Mouse (Mus musculus) embryonic facial prominence, embryonic 10.5 days (tissue): ENCODE data around the gene Nol8. TPM values are rescaled to one million over a fixed set of nuclear protein-coding genes. Genes with fewer than 3 reads are reported as not detected.

ENCODE experiments used
- DNase-seq: peaks from one replicate; pipeline ENCODE4 v3.0.0-alpha.2; 2017; ENCODE audit warnings: low spot score
- H3K27ac ChIP-seq: fragments of 300-500 bp; sonication (generic); replicated peaks from 2 replicates; pipeline ENCODE4 v1.5.1; 2016; ENCODE audit warnings: mild to moderate bottlenecking
- H3K27me3 ChIP-seq: fragments of 300-500 bp; sonication (generic); replicated peaks from 2 replicates; pipeline ENCODE4 v1.6.1; 2016; ENCODE audit warnings: low read depth, mild to moderate bottlenecking; ENCODE audit not compliant: poor library complexity, severe bottlenecking
- H3K36me3 ChIP-seq: fragments of 300-500 bp; sonication (generic); replicated peaks from 2 replicates; pipeline ENCODE4 v1.6.1; 2016; ENCODE audit warnings: mild to moderate bottlenecking, moderate library complexity
- H3K4me1 ChIP-seq: fragments of 300-500 bp; sonication (generic); 2 replicates; pipeline ENCODE4 v1.6.1; 2016
- H3K4me3 ChIP-seq: fragments of 300-500 bp; sonication (generic); 2 replicates; pipeline ENCODE4 v1.5.1; 2016; ENCODE audit warnings: mild to moderate bottlenecking, moderate library complexity
- H3K9me3 ChIP-seq: fragments of 300-500 bp; sonication (generic); 2 replicates; pipeline ENCODE4 v1.6.1; 2016; ENCODE audit warnings: mild to moderate bottlenecking
- WGBS: fragments of 180-500 bp; shearing (Covaris S2); methylation state at CpG from one replicate; pipeline ENCODE4 v1.1.7; 2016; 5-methylcytosine and 5-hydroxymethylcytosine counted together
- polyA plus RNA-seq: library from polyadenylated mRNA; unstranded; fragments of >200 nt; fragmentation: Nextera tagmentation; extraction: Ambion mirVana; gene quantifications from 2 replicates; pipeline ENCODE4 v1.2.1, GENCODE M21; 2016

Nol8 gene
- 21.7 and 24.2 TPM in 2 replicates for polyA plus RNA-seq

GRCm38 (mm10) chr13:49652481-49653179 is at the start of gene Nol8, which contains the start of gene Cenpp:
Gene Nol8 (plus strand): TSS chr13:49653078.
Gene Cenpp (minus strand): TSS chr13:49652785.
- Histone ChIP-seq H3K27me3 (no peaks in the 10 kb centered on the region), H3K4me3 (peak within 1 kb of the TSS; percentile 74), H3K4me1 (peaks cover 18% of the 10 kb centered on the region), H3K9me3 (no peaks in the 10 kb centered on the region), H3K36me3 (peaks cover 24% of the 10 kb centered on the region), H3K27ac (peak within 1 kb of the TSS; percentile 78)
- DNase-seq = peak; percentile 99
- WGBS = under 1% methylated on average over 68 of the region's 68 CpGs

DNA sequence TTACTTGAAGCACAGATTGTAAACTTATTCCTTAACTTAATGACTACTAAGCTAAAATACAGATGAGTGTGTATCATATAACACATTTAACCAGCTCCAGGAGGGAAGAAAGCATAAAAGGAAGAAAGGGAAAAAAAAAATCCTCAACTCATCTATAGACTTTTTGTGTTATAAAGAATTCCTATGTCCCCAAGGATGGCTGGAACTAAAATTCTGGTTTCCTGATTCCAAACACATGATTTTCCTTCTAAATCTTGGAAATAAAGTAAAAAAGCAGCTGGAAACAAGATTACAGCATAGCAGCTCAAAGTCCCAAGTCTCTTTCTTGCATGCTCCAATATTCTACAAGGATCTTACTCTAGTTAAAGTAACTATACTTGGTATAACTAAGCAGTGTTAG is 49.3 kb upstream of the Nol8 start:
- Histone ChIP-seq H3K36me3 (peaks cover 6% of the 10 kb centered on the region), H3K27ac (no peak overlapping the region), H3K27me3 (no peaks in the 10 kb centered on the region), H3K4me3 (no peak overlapping the region), H3K9me3 (no peaks in the 10 kb centered on the region), H3K4me1 (no peaks in the 10 kb centered on the region)
- no peak for DNase-seq

GRCm38 (mm10) chr13:49607714-49608113 is 45.2 kb upstream of the Nol8 start, which contains the start of gene Ogn:
Gene Ogn (plus strand): TSS chr13:49608046.
- Histone ChIP-seq H3K9me3 (no peaks in the 10 kb centered on the region), H3K27ac (no peak within 1 kb of the TSS), H3K4me1 (no peaks in the 10 kb centered on the region), H3K4me3 (no peak within 1 kb of the TSS), H3K36me3 (no peaks in the 10 kb centered on the region), H3K27me3 (no peaks in the 10 kb centered on the region)
- WGBS = 67% methylated on average over 4 of the region's 4 CpGs
- no peak for DNase-seq

GRCm38 (mm10) chr13:49608589-49609322 is 44.1 kb upstream of the Nol8 start:
- no peaks in the 10 kb centered on the region for H3K27me3 ChIP-seq
- H3K4me3 ChIP-seq = no peak overlapping the region
- H3K36me3 ChIP-seq = no peaks in the 10 kb centered on the region

GRCm38 (mm10) chr13:49617021-49617420 is 35.9 kb upstream of the Nol8 start:
- H3K9me3 ChIP-seq = no peaks in the 10 kb centered on the region
- no peaks in the 10 kb centered on the region for H3K36me3 ChIP-seq
- no peaks in the 10 kb centered on the region for H3K4me1 ChIP-seq
- no peak for DNase-seq
- H3K27me3 ChIP-seq = no peaks in the 10 kb centered on the region
- no peak overlapping the region for H3K27ac ChIP-seq
- 89% methylated on average over 3 of the region's 3 CpGs for WGBS
- H3K4me3 ChIP-seq = no peak overlapping the region

More at GRCm38 (mm10) chr13:49608589-49609322, 44.1 kb upstream of the Nol8 start:
- Histone ChIP-seq H3K27ac (no peak overlapping the region), H3K4me1 (no peaks in the 10 kb centered on the region), H3K9me3 (no peaks in the 10 kb centered on the region)
- 79% methylated on average over 4 of the region's 4 CpGs for WGBS
- DNase-seq = no peak

DNA sequence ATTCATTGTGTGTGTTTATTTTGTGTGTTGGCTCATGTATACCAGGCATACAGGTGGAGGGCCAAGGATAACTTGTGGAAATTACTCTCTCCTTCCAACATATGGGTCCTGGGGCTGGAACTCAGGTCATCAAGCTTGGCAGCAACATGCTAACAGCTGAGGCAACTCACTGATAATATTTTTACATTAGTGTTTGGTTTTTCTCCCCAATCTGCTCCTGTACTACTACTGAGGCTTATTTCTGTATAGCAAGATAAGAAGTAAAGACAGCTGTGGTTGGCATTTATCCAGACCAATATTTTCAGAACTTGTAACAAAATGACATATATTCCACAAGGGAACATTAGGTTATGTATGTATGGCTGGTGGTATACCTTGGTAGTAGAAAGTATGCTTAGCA is 34.5 kb upstream of the Nol8 start:
- Histone ChIP-seq H3K9me3 (no peaks in the 10 kb centered on the region), H3K36me3 (no peaks in the 10 kb centered on the region), H3K27me3 (no peaks in the 10 kb centered on the region), H3K4me1 (no peaks in the 10 kb centered on the region), H3K27ac (no peak overlapping the region), H3K4me3 (no peak overlapping the region)
- no peak for DNase-seq

- H3K27me3 ChIP-seq = no peaks in the 10 kb centered on the region
- no peaks in the 10 kb centered on the region for H3K4me1 ChIP-seq
- H3K4me3 ChIP-seq = no peak overlapping the region
- WGBS = 90% methylated on average over 1 of the region's 1 CpGs
- H3K36me3 ChIP-seq = no peaks in the 10 kb centered on the region
- H3K27ac ChIP-seq = no peak overlapping the region
- DNase-seq = no peak
- no peaks in the 10 kb centered on the region for H3K9me3 ChIP-seq
Measured at GRCm38 (mm10) chr13:49623216-49623615, 29.7 kb upstream of the Nol8 start.

- Histone ChIP-seq H3K27me3 (no peaks in the 10 kb centered on the region), H3K4me3 (no peak overlapping the region), H3K27ac (no peak overlapping the region), H3K36me3 (no peaks in the 10 kb centered on the region), H3K9me3 (no peaks in the 10 kb centered on the region), H3K4me1 (no peaks in the 10 kb centered on the region)
- no peak for DNase-seq
Measured at GRCm38 (mm10) chr13:49628167-49628566, 24.7 kb upstream of the Nol8 start.

GRCm38 (mm10) chr13:49629076-49629475 is 23.8 kb upstream of the Nol8 start:
- DNase-seq = no peak
- Histone ChIP-seq H3K36me3 (no peaks in the 10 kb centered on the region), H3K9me3 (no peaks in the 10 kb centered on the region), H3K4me3 (no peak overlapping the region), H3K27ac (no peak overlapping the region), H3K4me1 (no peaks in the 10 kb centered on the region), H3K27me3 (no peaks in the 10 kb centered on the region)
- WGBS = 94% methylated on average over 2 of the region's 2 CpGs

DNA sequence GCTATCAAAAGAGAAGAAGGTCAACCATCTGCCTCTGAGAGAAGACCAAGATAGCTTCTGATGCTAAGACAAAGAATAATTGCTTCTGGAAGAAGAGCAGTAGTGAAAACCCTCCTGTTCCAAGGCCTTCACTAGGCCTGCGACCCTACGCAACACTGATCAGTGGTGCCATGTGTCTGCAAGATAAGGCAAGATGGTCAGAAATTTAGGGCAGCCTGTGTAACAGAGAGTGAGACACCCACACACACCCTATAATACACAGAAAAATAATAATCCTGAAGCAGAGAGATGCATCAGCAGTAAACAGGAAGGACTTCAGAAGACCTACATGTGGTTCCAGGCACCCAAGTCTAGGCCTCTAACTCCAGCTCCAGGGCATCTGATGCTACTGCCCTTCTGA is 12.9 kb upstream of the Nol8 start:
- no peak for DNase-seq
- Histone ChIP-seq H3K9me3 (no peaks in the 10 kb centered on the region), H3K36me3 (peaks cover 19% of the 10 kb centered on the region), H3K27me3 (no peaks in the 10 kb centered on the region), H3K4me1 (no peaks in the 10 kb centered on the region), H3K27ac (no peak overlapping the region), H3K4me3 (no peak overlapping the region)
- 98% methylated on average over 2 of the region's 2 CpGs for WGBS

DNA sequence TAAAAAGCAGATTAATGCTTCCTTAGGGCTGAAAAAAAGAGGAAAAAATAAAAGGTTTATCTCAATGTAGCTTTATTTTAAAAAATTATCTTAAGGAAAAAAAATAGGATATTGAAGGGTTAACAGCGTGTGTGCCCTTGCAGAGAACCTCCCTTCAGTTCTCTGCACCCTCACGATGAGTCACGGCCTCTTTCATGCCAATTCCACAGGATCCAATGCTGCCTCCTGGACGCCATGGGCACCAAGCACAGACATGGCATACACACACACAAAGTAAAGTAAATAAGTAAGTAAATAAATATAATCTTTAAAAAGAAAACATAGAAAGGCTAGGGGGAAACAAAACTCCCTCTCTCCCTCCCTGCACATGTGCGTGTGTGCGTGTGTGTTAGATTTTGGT is 10.2 kb upstream of the Nol8 start:
- no peak overlapping the region for H3K4me3 ChIP-seq
- no peaks in the 10 kb centered on the region for H3K9me3 ChIP-seq
- WGBS = 88% methylated on average over 6 of the region's 6 CpGs
- H3K27me3 ChIP-seq = no peaks in the 10 kb centered on the region
- no peak overlapping the region for H3K27ac ChIP-seq
- no peak for DNase-seq
- no peaks in the 10 kb centered on the region for H3K4me1 ChIP-seq
- peaks cover 14% of the 10 kb centered on the region; the same call in 1 of the 2 replicates for H3K36me3 ChIP-seq

GRCm38 (mm10) chr13:49643669-49644362 is 9.1 kb upstream of the Nol8 start:
- DNase-seq = no peak
- no peaks in the 10 kb centered on the region for H3K27me3 ChIP-seq
- H3K36me3 ChIP-seq = peaks cover 14% of the 10 kb centered on the region; the same call in 1 of the 2 replicates
- H3K4me3 ChIP-seq = no peak overlapping the region
- H3K27ac ChIP-seq = no peak overlapping the region
- H3K4me1 ChIP-seq = no peaks in the 10 kb centered on the region
- no peaks in the 10 kb centered on the region for H3K9me3 ChIP-seq
